Mouse (Mus musculus): ENCODE data around the gene Sgca. TPM values are rescaled to one million over a fixed set of nuclear protein-coding genes. Genes with fewer than 3 reads are reported as not detected.
A peak's percentile ranks its signal among the peaks of the same experiment; 100 is the strongest.
"Not testable (repeated sequence)": the region's sequence is repeated elsewhere in the genome, so short reads cannot be mapped to it uniquely, and the experiment has no call there.

Sgca gene
- polyA plus RNA-seq, 1 experiment from 2014 or later = not detected

DNA sequence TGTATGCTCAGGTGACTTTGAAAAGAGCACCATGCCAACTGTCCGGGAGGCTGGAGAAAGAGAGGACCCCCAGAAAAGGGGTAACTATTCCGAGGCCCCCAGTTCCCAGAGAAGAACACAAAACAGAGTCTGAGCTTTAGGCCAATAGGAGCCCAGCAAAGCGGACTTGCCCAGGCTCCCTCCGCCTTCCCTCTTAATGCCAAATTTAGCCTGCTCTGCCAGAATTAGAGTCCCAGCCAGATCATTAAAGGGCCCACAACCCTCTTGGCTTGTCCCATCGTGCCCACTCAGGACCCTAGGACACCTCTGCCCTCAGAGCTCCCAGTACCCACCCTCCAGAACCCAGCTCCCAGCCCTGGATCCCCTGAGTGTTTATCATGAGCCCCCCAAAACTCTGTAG, 3.2 kb downstream of the Sgca start:
- Histone ChIP-seq H3K4me1 (peaks cover 9% of the 10 kb centered on the region; the same call in 1 of the 2 replicates), H3K4me3 (no peak overlapping the region), H3K9me3 (no peaks in the 10 kb centered on the region), H3K27ac (no peak overlapping the region), H3K27me3 (ENCODE audit: poor library complexity, severe bottlenecking) (peaks cover 27% of the 10 kb centered on the region), H3K36me3 (replicated peaks) (no peaks in the 10 kb centered on the region)
- DNase-seq (ENCODE audit: extremely low spot score, low spot score) = no peak
- WGBS = 66% methylated on average over 5 of the region's 5 CpGs

DNA sequence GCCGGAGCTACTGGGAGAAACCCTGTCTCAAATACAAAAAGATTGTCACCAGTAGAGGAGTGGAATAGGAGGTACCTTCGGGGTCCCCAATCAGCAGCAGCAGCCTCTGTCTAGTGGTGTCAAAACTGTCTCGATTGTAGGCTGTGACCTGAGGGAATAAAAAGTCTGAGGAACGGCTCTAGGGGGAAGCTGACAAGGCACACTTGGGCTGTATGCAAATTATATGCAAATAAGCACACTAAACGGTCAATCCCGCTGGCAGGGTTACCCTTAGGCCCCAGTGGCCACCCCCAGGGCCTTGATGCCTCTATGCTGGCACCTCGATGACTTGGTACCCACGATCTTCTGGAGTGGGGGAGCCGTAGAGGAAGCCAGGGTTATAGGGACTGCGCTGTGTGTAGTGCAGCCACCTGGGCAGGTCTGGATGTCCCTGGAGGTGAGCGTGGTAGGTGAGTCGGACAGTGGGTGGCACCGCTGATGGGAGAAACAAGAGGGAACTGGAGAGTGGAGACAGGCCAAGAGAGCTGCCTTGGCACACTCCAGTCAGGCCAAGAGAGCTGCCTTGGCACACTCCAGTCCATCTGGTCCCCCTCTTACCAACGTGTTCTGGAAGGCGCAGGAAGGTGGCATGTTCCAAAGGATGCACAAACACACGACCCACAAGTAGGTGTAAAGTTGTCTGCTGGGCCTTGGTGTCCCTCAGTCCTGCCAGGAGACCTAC, 4.1 kb downstream of the Sgca start:
- Histone ChIP-seq H3K27me3 (ENCODE audit: poor library complexity, severe bottlenecking) (peaks cover 27% of the 10 kb centered on the region), H3K4me3 (no peak overlapping the region), H3K9me3 (no peaks in the 10 kb centered on the region), H3K27ac (no peak overlapping the region), H3K36me3 (replicated peaks) (no peaks in the 10 kb centered on the region), H3K4me1 (peaks cover 8% of the 10 kb centered on the region; the same call in 1 of the 2 replicates)
- WGBS = 73% methylated on average over 16 of the region's 16 CpGs
- no peak for DNase-seq (ENCODE audit: extremely low spot score, low spot score)

DNA sequence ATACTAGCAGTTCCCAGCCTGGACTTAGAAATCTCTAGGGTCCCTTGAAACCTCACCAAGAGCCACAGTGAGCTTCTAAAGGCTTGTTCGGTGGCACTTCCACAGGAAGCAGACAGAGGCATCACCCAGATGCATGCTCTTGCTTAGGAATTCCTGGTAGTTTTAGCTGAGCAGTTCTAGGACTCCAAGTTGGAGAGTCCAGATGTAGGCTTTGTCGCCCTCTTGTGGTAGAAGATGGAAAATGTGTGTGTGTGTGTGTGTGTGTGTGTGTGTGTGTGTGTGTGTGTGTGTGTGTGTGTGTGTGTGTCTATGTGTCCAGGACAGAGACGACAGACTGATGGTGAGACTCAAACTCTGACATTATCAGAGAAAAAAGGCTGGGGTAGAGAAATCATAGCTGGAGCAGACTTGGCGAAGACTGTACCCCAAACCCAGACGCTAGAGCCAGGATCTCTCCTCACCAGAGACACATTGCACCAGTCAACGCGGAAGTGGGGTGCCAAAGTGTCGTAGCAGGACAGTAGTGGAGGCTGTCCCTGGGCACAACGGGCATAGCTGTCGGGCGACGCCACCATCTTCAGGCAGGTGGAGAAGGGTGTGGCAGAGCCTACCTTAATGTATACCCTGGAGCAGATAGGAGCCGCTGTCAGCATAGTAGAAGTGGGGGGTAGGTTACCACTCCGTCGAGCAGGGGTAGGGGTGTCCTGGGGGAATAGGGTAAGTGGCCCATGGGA, 5.8 kb downstream of the Sgca start:
- Histone ChIP-seq H3K4me1 (peaks cover 8% of the 10 kb centered on the region; the same call in 1 of the 2 replicates), H3K9me3 (no peaks in the 10 kb centered on the region), H3K27ac (no peak overlapping the region), H3K36me3 (replicated peaks) (no peaks in the 10 kb centered on the region), H3K4me3 (no peak overlapping the region), H3K27me3 (ENCODE audit: poor library complexity, severe bottlenecking) (peaks cover 27% of the 10 kb centered on the region)
- WGBS = 64% methylated on average over 15 of the region's 15 CpGs
- DNase-seq (ENCODE audit: extremely low spot score, low spot score) = peak; percentile 60

DNA sequence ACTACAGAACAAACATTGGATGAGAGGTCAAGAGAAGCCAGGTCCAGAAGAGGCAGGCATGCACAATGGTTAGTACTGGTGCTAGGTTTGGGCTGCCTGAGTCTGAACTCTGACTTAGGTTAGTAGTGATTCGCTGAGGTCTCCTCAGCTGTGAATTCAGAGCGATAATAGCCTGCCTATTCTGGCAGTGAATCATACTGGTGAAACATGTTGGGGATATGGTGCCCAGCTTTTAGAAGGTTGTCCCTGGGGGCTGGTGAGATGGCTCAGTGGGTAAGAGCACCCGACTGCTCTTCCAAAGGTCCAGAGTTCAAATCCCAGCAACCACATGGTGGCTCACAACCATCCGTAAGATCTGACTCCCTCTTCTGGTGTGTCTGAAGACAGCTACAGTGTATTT, 6.4 kb downstream of the Sgca start:
- not testable (repeated sequence) for H3K4me1 ChIP-seq; DNase-seq (ENCODE audit: extremely low spot score, low spot score); H3K9me3 ChIP-seq; H3K27ac ChIP-seq; H3K36me3 ChIP-seq (replicated peaks); H3K4me3 ChIP-seq
- H3K27me3 ChIP-seq (ENCODE audit: poor library complexity, severe bottlenecking) = peaks cover 27% of the 10 kb centered on the region
- 90% methylated on average over 4 of the region's 4 CpGs for WGBS

DNA sequence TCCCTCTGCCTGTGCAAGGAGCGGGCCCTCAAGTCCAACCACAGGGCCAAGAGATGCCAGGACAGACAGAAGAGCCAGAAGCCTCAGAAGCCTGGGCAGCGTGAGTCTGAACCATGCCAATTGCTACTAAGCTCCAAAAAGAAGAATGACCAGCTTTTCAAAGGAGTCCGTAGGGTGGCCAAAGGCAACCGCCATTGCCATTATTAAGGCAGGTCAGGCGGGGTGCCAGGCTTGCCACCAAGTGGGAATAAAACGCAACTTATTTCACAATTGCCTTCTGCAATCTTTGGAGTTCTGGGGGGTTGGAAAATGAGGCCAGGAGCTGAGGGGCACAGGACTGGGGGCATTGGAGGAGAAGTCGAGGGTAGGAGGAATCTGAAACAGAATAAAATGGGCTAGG, 7.9 kb downstream of the Sgca start:
- no peak overlapping the region for H3K27ac ChIP-seq
- no peaks in the 10 kb centered on the region for H3K9me3 ChIP-seq
- DNase-seq (ENCODE audit: extremely low spot score, low spot score) = no peak
- H3K4me1 ChIP-seq = peaks cover 10% of the 10 kb centered on the region
- H3K27me3 ChIP-seq (ENCODE audit: poor library complexity, severe bottlenecking) = peaks cover 27% of the 10 kb centered on the region
- H3K36me3 ChIP-seq (replicated peaks) = no peaks in the 10 kb centered on the region
- WGBS = 82% methylated on average over 7 of the region's 7 CpGs
- H3K4me3 ChIP-seq = no peak overlapping the region

DNA sequence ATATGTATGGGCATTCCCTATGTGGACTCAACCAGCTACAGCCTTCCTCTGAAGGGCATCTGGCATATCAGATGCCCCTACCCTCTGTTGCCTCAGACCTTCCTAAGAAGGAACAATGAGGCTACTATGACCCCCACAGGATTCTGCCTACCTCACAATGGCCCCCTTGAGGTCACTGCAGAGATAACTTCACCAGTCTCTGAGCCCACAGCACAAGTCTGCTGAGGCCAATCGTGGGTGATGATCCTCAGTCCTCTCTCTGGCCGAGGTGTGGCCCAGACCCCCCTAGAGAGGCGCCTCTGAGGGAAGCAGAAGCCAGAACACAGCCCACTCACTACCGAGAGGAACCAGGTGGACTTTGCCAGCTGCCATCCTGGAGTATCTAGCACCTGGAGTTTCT, 8.7 kb downstream of the Sgca start, which contains the start of gene Hils1:
TSS of gene Hils1 (plus strand) at position 175 of the 400 bp plus-strand sequence.
- H3K9me3 ChIP-seq = no peaks in the 10 kb centered on the region
- peaks cover 8% of the 10 kb centered on the region; the same call in 1 of the 2 replicates for H3K4me1 ChIP-seq
- 54% methylated on average over 4 of the region's 4 CpGs for WGBS
- H3K4me3 ChIP-seq = no peak within 1 kb of the TSS
- peaks cover 23% of the 10 kb centered on the region for H3K27me3 ChIP-seq (ENCODE audit: poor library complexity, severe bottlenecking)
- DNase-seq (ENCODE audit: extremely low spot score, low spot score) = no peak
- no peaks in the 10 kb centered on the region for H3K36me3 ChIP-seq (replicated peaks)
- H3K27ac ChIP-seq = no peak within 1 kb of the TSS

DNA sequence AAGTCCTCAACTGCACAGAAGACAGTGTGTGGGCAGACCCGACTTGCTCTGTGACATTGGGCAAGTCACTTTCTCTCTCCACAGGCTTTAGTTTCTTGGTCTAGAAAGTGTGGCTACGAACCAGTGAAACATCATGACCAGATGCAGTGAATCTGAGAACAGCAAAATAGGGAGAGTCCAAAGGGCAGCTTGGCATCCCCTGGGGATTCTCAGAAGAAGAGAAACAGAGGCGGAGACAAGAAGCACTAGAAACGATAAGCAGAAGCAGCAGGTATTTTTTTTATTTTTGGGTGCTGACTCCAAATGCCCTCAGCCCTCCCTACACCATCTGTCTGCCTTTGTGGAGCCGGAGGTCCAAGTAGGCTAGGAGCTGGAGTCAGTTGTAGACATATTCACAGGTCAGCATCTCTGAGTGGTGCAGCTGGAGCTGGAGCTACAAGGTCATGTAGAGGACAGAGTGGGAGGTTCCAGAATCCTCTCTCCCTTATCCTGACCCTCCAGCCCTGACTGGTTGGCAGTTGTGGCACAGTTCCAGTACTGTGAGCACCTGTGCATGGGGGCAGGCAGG, 13.5 kb downstream of the Sgca start:
- H3K27me3 ChIP-seq (ENCODE audit: poor library complexity, severe bottlenecking) = no peaks in the 10 kb centered on the region
- H3K9me3 ChIP-seq = no peaks in the 10 kb centered on the region
- no peaks in the 10 kb centered on the region for H3K36me3 ChIP-seq (replicated peaks)
- H3K4me3 ChIP-seq = no peak overlapping the region
- H3K27ac ChIP-seq = no peak overlapping the region
- DNase-seq (ENCODE audit: extremely low spot score, low spot score) = no peak
- H3K4me1 ChIP-seq = peaks cover 19% of the 10 kb centered on the region
- WGBS = 87% methylated on average over 5 of the region's 5 CpGs

GRCm38 (mm10) chr11:94958065-94958858, 17.9 kb downstream of the Sgca start:
- WGBS = 26% methylated on average over 8 of the region's 8 CpGs
- H3K36me3 ChIP-seq (replicated peaks) = no peaks in the 10 kb centered on the region
- no peak for DNase-seq (ENCODE audit: extremely low spot score, low spot score)
- peaks cover 4% of the 10 kb centered on the region; the same call in 1 of the 2 replicates for H3K27me3 ChIP-seq (ENCODE audit: poor library complexity, severe bottlenecking)
- H3K4me1 ChIP-seq = peaks cover 30% of the 10 kb centered on the region
- peak overlapping the region; percentile 63 for H3K27ac ChIP-seq
- no peak overlapping the region; the same call in 1 of the 2 replicates for H3K4me3 ChIP-seq
- no peaks in the 10 kb centered on the region for H3K9me3 ChIP-seq

- Histone ChIP-seq H3K27me3 (ENCODE audit: poor library complexity, severe bottlenecking) (peaks cover 4% of the 10 kb centered on the region; the same call in 1 of the 2 replicates), H3K4me1 (peaks cover 34% of the 10 kb centered on the region), H3K36me3 (replicated peaks) (no peaks in the 10 kb centered on the region), H3K9me3 (no peaks in the 10 kb centered on the region), H3K27ac (peak overlapping the region; percentile 63), H3K4me3 (no peak overlapping the region)
- 87% methylated on average over 9 of the region's 9 CpGs for WGBS
- no peak for DNase-seq (ENCODE audit: extremely low spot score, low spot score)
Observed at GRCm38 (mm10) chr11:94957693-94958064, 18.4 kb downstream of the Sgca start.

- Histone ChIP-seq H3K27ac (peak overlapping the region; percentile 75), H3K9me3 (peaks cover 2% of the 10 kb centered on the region; the same call in 1 of the 2 replicates), H3K27me3 (ENCODE audit: poor library complexity, severe bottlenecking) (peaks cover 9% of the 10 kb centered on the region; the same call in 1 of the 2 replicates), H3K4me3 (no peak overlapping the region), H3K4me1 (peaks cover 43% of the 10 kb centered on the region), H3K36me3 (replicated peaks) (peaks cover 12% of the 10 kb centered on the region)
- no peak for DNase-seq (ENCODE audit: extremely low spot score, low spot score)
- WGBS = 75% methylated on average over 9 of the region's 9 CpGs
Observed at GRCm38 (mm10) chr11:94955103-94955502, 21.0 kb downstream of the Sgca start.

DNA sequence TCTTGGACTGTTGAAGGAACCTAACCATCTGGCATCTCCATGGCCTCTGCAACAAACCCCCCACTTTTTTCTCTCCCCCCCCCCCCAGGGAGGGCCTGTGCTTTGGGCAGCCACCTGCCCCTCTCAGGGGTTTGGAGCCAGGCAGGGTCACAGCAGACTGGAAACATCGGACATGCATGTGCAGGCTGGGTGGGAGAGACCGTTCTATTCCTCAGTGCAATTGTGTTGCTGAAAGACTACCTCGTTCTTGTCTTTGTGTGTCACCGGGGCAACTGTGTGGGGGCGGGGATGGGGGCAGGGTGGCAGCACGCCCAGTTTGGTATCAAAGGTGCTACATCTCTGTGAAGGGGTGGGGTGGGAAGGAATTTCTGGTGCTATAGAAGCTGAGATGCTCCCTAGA, 24.0 kb downstream of the Sgca start:
- DNase-seq (ENCODE audit: extremely low spot score, low spot score) = no peak
- Histone ChIP-seq H3K4me3 (peak overlapping the region; percentile 18), H3K36me3 (replicated peaks) (peaks cover 32% of the 10 kb centered on the region), H3K9me3 (peaks cover 5% of the 10 kb centered on the region; the same call in 1 of the 2 replicates), H3K27me3 (ENCODE audit: poor library complexity, severe bottlenecking) (peaks cover 12% of the 10 kb centered on the region; the same call in 1 of the 2 replicates), H3K4me1 (peaks cover 39% of the 10 kb centered on the region), H3K27ac (peak overlapping the region; percentile 87)
- 8% methylated on average over 6 of the region's 6 CpGs for whole genome bisulfite sequencing

GRCm38 (mm10) chr11:94945236-94945635, 30.9 kb downstream of the Sgca start:
- DNase-seq (ENCODE audit: extremely low spot score, low spot score) = no peak
- Histone ChIP-seq H3K27ac (no peak overlapping the region), H3K4me3 (no peak overlapping the region), H3K36me3 (replicated peaks) (peaks cover 36% of the 10 kb centered on the region), H3K9me3 (peaks cover 4% of the 10 kb centered on the region; the same call in 1 of the 2 replicates), H3K4me1 (peaks cover 11% of the 10 kb centered on the region), H3K27me3 (ENCODE audit: poor library complexity, severe bottlenecking) (peaks cover 58% of the 10 kb centered on the region)
- WGBS = 86% methylated on average over 12 of the region's 12 CpGs
